Mouse (Mus musculus) ES-Bruce4 (cell line): ENCODE measurements around the gene Zfp575.

Experiments
- CTCF ChIP-seq: IDR thresholded peaks from one replicate; pipeline ENCODE4 v1.8.1; 2011; ENCODE audit warnings: low read depth, low read length
- POLR2A ChIP-seq: IDR thresholded peaks from one replicate; pipeline ENCODE4 v1.8.1; 2011; ENCODE audit warnings: low read length; ENCODE audit not compliant: insufficient read depth

- no peak for TF ChIP-seq POLR2A
- no peak for TF ChIP-seq CTCF
Observed at GRCm38 (mm10) chr7:24584876-24585275, 2.6 kb downstream of the Zfp575 start.
